Mouse (Mus musculus) liver, embryonic 14.5 days (tissue): ENCODE measurements around the gene Zfp981. TPM values are rescaled to one million over a fixed set of nuclear protein-coding genes. Genes with fewer than 3 reads are reported as not detected.
"Not testable (repeated sequence)": the region's sequence is repeated elsewhere in the genome, so short reads cannot be mapped to it uniquely, and the experiment has no call there.

Experiments
- ATAC-seq: fragments of 200-750 bp; cut with Nextera tagmentation; 2 replicates; pipeline ENCODE4 v1.8.0; 2017; ENCODE audit warnings: moderate number of reproducible peaks, mild to moderate bottlenecking, moderate library complexity; ENCODE audit not compliant: insufficient read depth
- DNase-seq, 3 experiments: peaks; one replicate each; pipeline ENCODE4 v3.0.0-alpha.2; 2012 to 2013; ENCODE audit warnings: low read depth in 3 of 3, low spot score in 3 of 3
- H3K27ac ChIP-seq: fragments of 300-500 bp; sonication (generic); 2 replicates; pipeline ENCODE4 v1.5.1; 2014; ENCODE audit warnings: moderate library complexity, mild to moderate bottlenecking, control low read depth, inconsistent platforms
- H3K27me3 ChIP-seq: fragments of 300-500 bp; sonication (generic); 2 replicates; pipeline ENCODE4 v1.6.1; 2014; ENCODE audit warnings: mild to moderate bottlenecking, low read length, moderate library complexity; ENCODE audit not compliant: control insufficient read depth, insufficient read depth
- H3K36me3 ChIP-seq: fragments of 300-500 bp; sonication (generic); replicated peaks from 2 replicates; pipeline ENCODE4 v1.6.1; 2014; ENCODE audit warnings: low read depth; ENCODE audit not compliant: control insufficient read depth, insufficient read depth
- H3K4me1 ChIP-seq, 2 experiments: fragments of 200-500 bp in 1 of 2; fragments of 300-500 bp in 1 of 2; sonication (generic) in 1 of 2; replicated peaks; 2 replicates each; pipeline ENCODE4 v1.6.1; 2012 to 2014; ENCODE audit warnings: antibody characterized with exemption in 1 of 2, inconsistent platforms in 1 of 2, low read length in 1 of 2; ENCODE audit not compliant: control insufficient read depth in 2 of 2, insufficient read depth in 2 of 2
- H3K4me2 ChIP-seq: fragments of 300-500 bp; sonication (generic); 2 replicates; pipeline ENCODE4 v1.6.1; 2014; ENCODE audit warnings: low read depth, mild to moderate bottlenecking, control low read depth, moderate library complexity
- H3K4me3 ChIP-seq, 2 experiments: fragments of 200-500 bp in 1 of 2; fragments of 300-500 bp in 1 of 2; sonication (generic) in 1 of 2; 2 replicates each; pipeline ENCODE4 v1.5.1; 2012 to 2014; ENCODE audit warnings: low read depth in 2 of 2, low read length in 2 of 2, mild to moderate bottlenecking in 2 of 2, control low read depth in 1 of 2, inconsistent platforms in 1 of 2, moderate library complexity in 1 of 2; ENCODE audit not compliant: insufficient read depth in 1 of 2
- H3K9ac ChIP-seq: fragments of 300-500 bp; sonication (generic); replicated peaks from 2 replicates; pipeline ENCODE4 v1.6.1; 2014; ENCODE audit warnings: mild to moderate bottlenecking, control low read depth, moderate library complexity
- H3K9me3 ChIP-seq: fragments of 300-500 bp; sonication (generic); 2 replicates; pipeline ENCODE4 v1.6.1; 2016; ENCODE audit warnings: low read length, mixed read lengths; ENCODE audit not compliant: control insufficient read depth
- CTCF ChIP-seq: IDR thresholded peaks from 2 replicates; pipeline ENCODE4 v1.5.1; 2016; ENCODE audit warnings: antibody characterized with exemption, low read depth, control low read depth
- EP300 ChIP-seq: IDR thresholded peaks from 2 replicates; pipeline ENCODE4 v1.6.1; 2016; ENCODE audit warnings: antibody characterized with exemption, low read depth
- WGBS: fragments of 180-500 bp; shearing (Covaris S2); extraction: QIAGEN DNeasy Blood & Tissue Kit; methylation state at CpG from one replicate; pipeline ENCODE4 v1.1.7; 2014; ENCODE audit not compliant: insufficient replicate concordance; 5-methylcytosine and 5-hydroxymethylcytosine counted together
- polyA plus RNA-seq, 2 experiments: library from polyadenylated mRNA; depleted of rRNA in 1 of 2; stranded (reverse) in 1 of 2; unstranded in 1 of 2; fragments of >200 nt; fragmentation: Nextera tagmentation in 1 of 2; extraction: Ambion mirVana in 1 of 2; gene quantifications; 2 replicates each; pipeline versions ENCODE4 v1.2.1 to v1.2.3; 2012 to 2014

Gene Zfp981
- polyA plus RNA-seq, 2 experiments, result 0.09 TPM; not detected in 1

- ATAC-seq (no peak), DNase-seq (no peak)
- Histone ChIP-seq H3K27ac (no peak overlapping the region), H3K36me3 (no peaks in the 10 kb centered on the region), H3K4me3 (no peak overlapping the region), H3K4me2 (no peak overlapping the region), H3K9me3 (peaks cover 11% of the 10 kb centered on the region), H3K27me3 (no peaks in the 10 kb centered on the region), H3K9ac (no peak overlapping the region), H3K4me1 (no peaks in the 10 kb centered on the region)
- 23% methylated on average over 1 of the region's 1 CpGs for WGBS
- TF ChIP-seq CTCF, result no peak
- TF ChIP-seq EP300, result no peak
Observed at GRCm38 (mm10) chr4:146516474-146516873, 14.6 kb downstream of the Zfp981 start.

- H3K9me3 ChIP-seq, result peaks cover 16% of the 10 kb centered on the region
- not testable (repeated sequence) for H3K4me2 ChIP-seq, ATAC-seq, H3K4me3 ChIP-seq, DNase-seq, H3K4me1 ChIP-seq, H3K27me3 ChIP-seq, H3K9ac ChIP-seq, H3K36me3 ChIP-seq, H3K27ac ChIP-seq
- WGBS, result 43% methylated on average over 2 of the region's 2 CpGs
Observed at GRCm38 (mm10) chr4:146517150-146517549, 15.3 kb downstream of the Zfp981 start.

GRCm38 (mm10) chr4:146520723-146521122, 18.9 kb downstream of the Zfp981 start:
- peaks cover 28% of the 10 kb centered on the region for H3K9me3 ChIP-seq
- TF ChIP-seq EP300 (no peak), CTCF (no peak)
- H3K27me3 ChIP-seq, result no peaks in the 10 kb centered on the region
- H3K36me3 ChIP-seq, result no peaks in the 10 kb centered on the region
- no peak overlapping the region for H3K4me2 ChIP-seq
- ATAC-seq (no peak), DNase-seq (no peak)
- no peaks in the 10 kb centered on the region for H3K4me1 ChIP-seq
- no peak overlapping the region for H3K9ac ChIP-seq
- WGBS, result 59% methylated on average over 2 of the region's 2 CpGs
- no peak overlapping the region for H3K4me3 ChIP-seq
- no peak overlapping the region for H3K27ac ChIP-seq

GRCm38 (mm10) chr4:146534574-146534973, 32.7 kb downstream of the Zfp981 start:
- Histone ChIP-seq H3K9me3 (peaks cover 23% of the 10 kb centered on the region), H3K27me3 (no peaks in the 10 kb centered on the region), H3K4me2 (no peak overlapping the region), H3K4me1 (no peaks in the 10 kb centered on the region), H3K27ac (no peak overlapping the region), H3K9ac (no peak overlapping the region), H3K4me3 (no peak overlapping the region), H3K36me3 (no peaks in the 10 kb centered on the region)
- DNase-seq, result no peak
- TF ChIP-seq EP300, result no peak
- TF ChIP-seq CTCF, result no peak
- no peak for ATAC-seq
- 60% methylated on average over 4 of the region's 4 CpGs for WGBS

- Histone ChIP-seq H3K4me3 (no peak overlapping the region), H3K4me2 (no peak overlapping the region), H3K4me1 (no peaks in the 10 kb centered on the region), H3K36me3 (no peaks in the 10 kb centered on the region), H3K27ac (no peak overlapping the region), H3K9ac (no peak overlapping the region), H3K9me3 (peaks cover 23% of the 10 kb centered on the region), H3K27me3 (no peaks in the 10 kb centered on the region)
- 0 out of 2 replicates have a peak, but pooled peaks have one; percentile 18 for ATAC-seq
- no peak for DNase-seq
- TF ChIP-seq CTCF, result no peak
- no peak for TF ChIP-seq EP300
Observed at GRCm38 (mm10) chr4:146535883-146536282, 34.1 kb downstream of the Zfp981 start.

- H3K9me3 ChIP-seq, H3K36me3 ChIP-seq, H3K27ac ChIP-seq, H3K27me3 ChIP-seq, H3K4me3 ChIP-seq, H3K4me1 ChIP-seq, H3K9ac ChIP-seq, H3K4me2 ChIP-seq, DNase-seq: not testable (repeated sequence)
- 13% methylated on average over 3 of the region's 111 CpGs for WGBS
- peak; percentile 70 for ATAC-seq
Observed at GRCm38 (mm10) chr4:146579905-146580873, 78.4 kb downstream of the Zfp981 start.
